Mouse (Mus musculus) liver, embryonic 12.5 days (tissue): ENCODE results near the gene Rpl4. TPM values are rescaled to one million over a fixed set of nuclear protein-coding genes. Genes with fewer than 3 reads are reported as not detected.

Source experiments
- ATAC-seq: fragments of 200-750 bp; cut with Nextera tagmentation; 2 replicates; pipeline ENCODE4 v1.8.0; 2017; ENCODE audit warnings: moderate number of reproducible peaks, mild to moderate bottlenecking, moderate library complexity
- H3K27ac ChIP-seq: fragments of 300-500 bp; sonication (generic); 2 replicates; pipeline ENCODE4 v1.5.1; 2016; ENCODE audit warnings: mild to moderate bottlenecking
- H3K27me3 ChIP-seq: fragments of 300-500 bp; sonication (generic); replicated peaks from 2 replicates; pipeline ENCODE4 v1.6.1; 2016; ENCODE audit warnings: mild to moderate bottlenecking, moderate library complexity
- H3K36me3 ChIP-seq: fragments of 300-500 bp; sonication (generic); 2 replicates; pipeline ENCODE4 v1.6.1; 2016; ENCODE audit warnings: mild to moderate bottlenecking, moderate library complexity
- H3K4me1 ChIP-seq: fragments of 300-500 bp; sonication (generic); 2 replicates; pipeline ENCODE4 v1.6.1; 2016
- H3K4me2 ChIP-seq: fragments of 300-500 bp; sonication (generic); 2 replicates; pipeline ENCODE4 v1.6.1; 2016; ENCODE audit warnings: mild to moderate bottlenecking, moderate library complexity
- H3K4me3 ChIP-seq: fragments of 300-500 bp; sonication (generic); 2 replicates; pipeline ENCODE4 v1.5.1; 2016; ENCODE audit warnings: mild to moderate bottlenecking, moderate library complexity
- H3K9ac ChIP-seq: fragments of 300-500 bp; sonication (generic); 2 replicates; pipeline ENCODE4 v1.6.1; 2016; ENCODE audit warnings: mild to moderate bottlenecking, moderate library complexity
- H3K9me3 ChIP-seq: fragments of 300-500 bp; sonication (generic); replicated peaks from 2 replicates; pipeline ENCODE4 v1.6.1; 2016; ENCODE audit warnings: mild to moderate bottlenecking, moderate library complexity
- WGBS: fragments of 180-500 bp; shearing (Covaris S2); methylation state at CpG from one replicate; pipeline ENCODE4 v1.1.7; 2016; ENCODE audit not compliant: insufficient replicate concordance; 5-methylcytosine and 5-hydroxymethylcytosine counted together
- microRNA-seq: library from miRNA; unstranded; fragments of <30 nt; microRNA quantifications from one replicate; pipeline ENCODE4, GENCODE M21; 2017
- polyA plus RNA-seq: library from polyadenylated mRNA; unstranded; fragments of >200 nt; fragmentation: Nextera tagmentation; extraction: Ambion mirVana; gene quantifications from 2 replicates; pipeline ENCODE4 v1.2.1, GENCODE M21; 2016

Rpl4 gene
- polyA plus RNA-seq, 1 experiment from 2014 or later = 1,210 TPM

DNA sequence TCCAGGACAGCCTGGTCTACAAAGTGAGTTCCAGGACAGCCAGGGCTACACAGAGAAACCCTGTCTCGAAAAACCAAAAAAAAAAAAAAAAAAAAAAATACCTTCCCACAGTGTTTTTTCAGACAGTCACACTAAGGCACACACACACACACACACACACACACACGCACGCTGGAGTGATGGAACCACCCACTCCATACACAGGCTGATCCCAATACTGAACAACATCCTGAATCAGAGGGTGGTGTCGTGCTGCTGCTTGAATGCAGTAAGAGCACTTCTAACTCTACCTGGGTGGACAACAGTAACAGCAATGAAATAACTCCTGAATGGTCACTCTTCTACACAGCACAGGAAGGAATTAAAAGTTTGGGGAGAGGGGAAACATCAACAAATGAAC lies 48.3 kb downstream of the Rpl4 start:
- Histone ChIP-seq H3K4me1 (peaks cover 16% of the 10 kb centered on the region; the same call in 1 of the 2 replicates), H3K9me3 (no peaks in the 10 kb centered on the region), H3K4me2 (no peak overlapping the region), H3K9ac (no peak overlapping the region), H3K36me3 (no peaks in the 10 kb centered on the region), H3K27ac (no peak overlapping the region), H3K4me3 (no peak overlapping the region), H3K27me3 (no peaks in the 10 kb centered on the region)
- WGBS = 64% methylated on average over 4 of the region's 4 CpGs
- ATAC-seq = no peak

DNA sequence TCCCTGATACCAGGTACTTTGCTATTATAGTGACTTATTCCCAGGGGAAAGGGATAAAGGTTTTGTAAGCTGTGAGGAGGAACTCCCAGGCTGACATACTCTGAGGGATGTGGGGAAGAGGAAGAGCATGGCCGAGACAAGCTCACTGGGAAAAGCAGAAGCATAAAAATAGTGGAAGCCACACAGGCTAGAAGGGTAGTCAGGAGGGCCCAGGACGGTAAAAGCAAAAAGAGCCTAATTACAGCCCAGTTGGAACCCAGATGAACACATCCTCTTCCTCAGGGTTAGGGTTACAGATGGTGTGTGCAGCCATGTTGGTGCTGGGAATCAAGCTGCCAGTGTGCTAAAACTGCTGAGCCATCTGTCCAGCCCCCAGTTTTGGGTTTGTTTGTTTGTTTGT lies 48.9 kb downstream of the Rpl4 start:
- 30% methylated on average over 2 of the region's 2 CpGs for WGBS
- H3K36me3 ChIP-seq = no peaks in the 10 kb centered on the region
- H3K4me2 ChIP-seq = no peak overlapping the region
- ATAC-seq = no peak
- H3K27ac ChIP-seq = no peak overlapping the region
- H3K4me3 ChIP-seq = no peak overlapping the region
- H3K9me3 ChIP-seq = no peaks in the 10 kb centered on the region
- H3K9ac ChIP-seq = no peak overlapping the region
- peaks cover 16% of the 10 kb centered on the region; the same call in 1 of the 2 replicates for H3K4me1 ChIP-seq
- no peaks in the 10 kb centered on the region for H3K27me3 ChIP-seq

DNA sequence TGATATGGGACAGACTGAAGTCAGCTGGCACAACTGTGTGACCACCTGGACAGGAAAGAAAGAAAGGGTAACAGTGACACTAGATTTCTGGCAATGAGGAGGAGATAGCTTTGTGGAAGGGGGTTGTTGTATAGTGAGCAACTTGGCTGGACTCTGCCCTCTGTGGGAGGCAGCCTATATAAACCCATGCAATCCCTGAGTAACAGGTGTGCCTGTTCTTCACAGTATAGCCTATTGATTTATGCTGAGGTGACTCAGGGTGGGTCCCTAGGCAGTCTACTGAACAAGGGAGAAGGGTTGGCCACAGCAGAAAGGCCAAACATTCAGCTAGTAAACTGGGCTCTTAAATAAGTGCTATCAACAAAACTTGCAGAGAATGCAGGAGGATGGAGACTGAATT lies 52.6 kb downstream of the Rpl4 start:
- Histone ChIP-seq H3K36me3 (no peaks in the 10 kb centered on the region), H3K9ac (no peak overlapping the region), H3K9me3 (no peaks in the 10 kb centered on the region), H3K27me3 (no peaks in the 10 kb centered on the region), H3K4me1 (peaks cover 21% of the 10 kb centered on the region), H3K27ac (no peak overlapping the region), H3K4me3 (no peak overlapping the region), H3K4me2 (no peak overlapping the region)
- no peak for ATAC-seq

DNA sequence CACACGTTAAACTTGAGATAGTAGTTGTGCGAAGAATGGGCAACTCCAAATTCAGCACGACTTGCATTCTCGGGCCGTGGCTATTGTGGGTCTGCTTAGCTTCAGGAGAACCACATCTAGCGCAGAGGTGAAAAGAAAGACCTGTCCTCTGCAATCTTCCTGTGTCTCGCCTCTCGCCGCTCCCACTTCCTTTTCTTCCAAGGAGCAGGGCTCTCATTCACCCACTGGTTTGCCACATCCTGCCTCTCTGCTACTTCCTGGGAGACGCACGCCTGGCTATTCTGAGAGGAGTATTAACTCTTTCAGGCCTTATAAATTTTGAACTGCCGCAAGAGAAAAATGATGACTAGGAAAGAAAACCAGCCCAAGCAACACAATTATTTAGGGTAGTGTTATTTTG lies 54.6 kb downstream of the Rpl4 start:
- WGBS = 35% methylated on average over 12 of the region's 12 CpGs
- Histone ChIP-seq H3K9ac (no peak overlapping the region), H3K4me2 (peak overlapping the region; percentile 20; the same call in 1 of the 2 replicates), H3K27me3 (no peaks in the 10 kb centered on the region), H3K4me3 (no peak overlapping the region), H3K27ac (no peak overlapping the region), H3K36me3 (no peaks in the 10 kb centered on the region), H3K9me3 (no peaks in the 10 kb centered on the region), H3K4me1 (peaks cover 24% of the 10 kb centered on the region)
- ATAC-seq = no peak

Small RNA genes within 50 kb of the gene (microRNA-seq; reads per million reads assigned to microRNA genes)
- gene Gm24106 = not detected

Other genes starting within 250 kb of the Rpl4 start
- gene Smad6, start 151.3 kb upstream of the Rpl4 start, polyA plus RNA-seq = 11.7 and 12.9 TPM in 2 replicates
- not detected in 2 replicates for gene Lctl, start 56.2 kb upstream of the Rpl4 start, polyA plus RNA-seq
- gene Zwilch, start 271 bp upstream of the Rpl4 start, polyA plus RNA-seq = 26.5 and 28.4 TPM in 2 replicates
- gene Snapc5, start 5.9 kb downstream of the Rpl4 start, polyA plus RNA-seq = 14.9 and 17.4 TPM in 2 replicates
- gene Uchl4, start 61.8 kb downstream of the Rpl4 start, polyA plus RNA-seq = 1.5 and 2.0 TPM in 2 replicates
- gene Map2k1, start 80.3 kb downstream of the Rpl4 start, polyA plus RNA-seq = 41.2 and 43.8 TPM in 2 replicates
- 269 and 280 TPM in 2 replicates for gene Tipin, start 108.2 kb downstream of the Rpl4 start, polyA plus RNA-seq
- 13.8 and 14.3 TPM in 2 replicates for gene Dis3l, start 167.9 kb downstream of the Rpl4 start, polyA plus RNA-seq
- gene Megf11, start 212.3 kb downstream of the Rpl4 start, polyA plus RNA-seq = 0.27 and 0.31 TPM in 2 replicates